Mouse (Mus musculus): ENCODE measurements at regions not wholly inside any gene's neighbourhood (a gene's known extent, or its start where the extent isn't known, plus 50 kb on each side); places are given as distances from the start of the nearest gene placed in this dataset.
A peak's percentile ranks its signal among the peaks of the same experiment; 100 is the strongest.

- no peaks in the 10 kb centered on the region for H3K79me3 ChIP-seq (ENCODE audit: low read depth)
- H3K27me3 ChIP-seq (ENCODE audit: control insufficient read depth, insufficient read depth, insufficient read length): no peaks in the 10 kb centered on the region
- no peaks in the 10 kb centered on the region for H3K36me3 ChIP-seq (ENCODE audit: control insufficient read depth, insufficient read depth)
- H3ac ChIP-seq (ENCODE audit: control insufficient read depth, insufficient read length, low read depth): no peak overlapping the region
- no peaks in the 10 kb centered on the region for H3K79me2 ChIP-seq (ENCODE audit: control insufficient read depth, insufficient read depth)
- TF ChIP-seq CEBPB (IDR thresholded peaks at IDR 0.05; ENCODE audit: low read depth) (no peak), MYOD1 (IDR thresholded peaks at IDR 0.05; ENCODE audit: control insufficient read depth, insufficient read length, low read depth) (no peak), FOSL1 (IDR thresholded peaks at IDR 0.05; ENCODE audit: insufficient read depth, low read length, poor library complexity, severe bottlenecking) (no peak), MAX (IDR thresholded peaks at IDR 0.05) (no peak), USF1 (IDR thresholded peaks at IDR 0.05; ENCODE audit: low read depth) (no peak), CTCF (IDR thresholded peaks at IDR 0.05; ENCODE audit: control insufficient read depth, insufficient read depth, insufficient read length) (no peak), MYOG (IDR thresholded peaks at IDR 0.05; ENCODE audit: control insufficient read depth, extremely low read depth, insufficient read length) (no peak)
- no peak overlapping the region for H3K4me3 ChIP-seq (ENCODE audit: insufficient read depth, poor library complexity, severe bottlenecking)
Observed at GRCm38 (mm10) chr2:115131746-115132145, 449.8 kb upstream of the BC052040 start.

GRCm38 (mm10) chr2:115132165-115132592 is 449.3 kb upstream of the BC052040 start:
- no peaks in the 10 kb centered on the region for H3K79me2 ChIP-seq (ENCODE audit: control insufficient read depth, insufficient read depth)
- H3K79me3 ChIP-seq (ENCODE audit: low read depth): no peaks in the 10 kb centered on the region
- no peaks in the 10 kb centered on the region for H3K36me3 ChIP-seq (ENCODE audit: control insufficient read depth, insufficient read depth)
- H3ac ChIP-seq (ENCODE audit: control insufficient read depth, insufficient read length, low read depth): no peak overlapping the region
- no peaks in the 10 kb centered on the region for H3K27me3 ChIP-seq (ENCODE audit: control insufficient read depth, insufficient read depth, insufficient read length)
- H3K4me3 ChIP-seq (ENCODE audit: insufficient read depth, poor library complexity, severe bottlenecking): no peak overlapping the region
- TF ChIP-seq MAX (IDR thresholded peaks at IDR 0.05) (no peak), MYOG (IDR thresholded peaks at IDR 0.05; ENCODE audit: control insufficient read depth, extremely low read depth, insufficient read length) (no peak), FOSL1 (IDR thresholded peaks at IDR 0.05; ENCODE audit: insufficient read depth, low read length, poor library complexity, severe bottlenecking) (no peak), MYOD1 (IDR thresholded peaks at IDR 0.05; ENCODE audit: control insufficient read depth, insufficient read length, low read depth) (no peak), USF1 (IDR thresholded peaks at IDR 0.05; ENCODE audit: low read depth) (no peak), CEBPB (IDR thresholded peaks at IDR 0.05; ENCODE audit: low read depth) (no peak), CTCF (IDR thresholded peaks at IDR 0.05; ENCODE audit: control insufficient read depth, insufficient read depth, insufficient read length) (no peak)

GRCm38 (mm10) chr2:115141416-115141815 is 440.1 kb upstream of the BC052040 start:
- H3K4me3 ChIP-seq (ENCODE audit: insufficient read depth, poor library complexity, severe bottlenecking): no peak overlapping the region
- TF ChIP-seq MYOD1 (IDR thresholded peaks at IDR 0.05; ENCODE audit: control insufficient read depth, insufficient read length, low read depth): no peak
- no peak for TF ChIP-seq CTCF (IDR thresholded peaks at IDR 0.05; ENCODE audit: control insufficient read depth, insufficient read depth, insufficient read length)
- TF ChIP-seq CEBPB (IDR thresholded peaks at IDR 0.05; ENCODE audit: low read depth): no peak
- TF ChIP-seq MAX (IDR thresholded peaks at IDR 0.05): no peak
- TF ChIP-seq FOSL1 (IDR thresholded peaks at IDR 0.05; ENCODE audit: insufficient read depth, low read length, poor library complexity, severe bottlenecking): no peak
- TF ChIP-seq USF1 (IDR thresholded peaks at IDR 0.05; ENCODE audit: low read depth): no peak
- no peaks in the 10 kb centered on the region for H3K79me2 ChIP-seq (ENCODE audit: control insufficient read depth, insufficient read depth)
- H3K79me3 ChIP-seq (ENCODE audit: low read depth): no peaks in the 10 kb centered on the region
- H3ac ChIP-seq (ENCODE audit: control insufficient read depth, insufficient read length, low read depth): no peak overlapping the region
- no peaks in the 10 kb centered on the region for H3K27me3 ChIP-seq (ENCODE audit: control insufficient read depth, insufficient read depth, insufficient read length)
- H3K36me3 ChIP-seq (ENCODE audit: control insufficient read depth, insufficient read depth): no peaks in the 10 kb centered on the region

GRCm38 (mm10) chr2:115172111-115172510 is 409.4 kb upstream of the BC052040 start:
- H3K4me3 ChIP-seq (ENCODE audit: insufficient read depth, poor library complexity, severe bottlenecking): no peak overlapping the region
- no peak overlapping the region for H3ac ChIP-seq (ENCODE audit: control insufficient read depth, insufficient read length, low read depth)
- H3K79me3 ChIP-seq (ENCODE audit: low read depth): no peaks in the 10 kb centered on the region
- no peaks in the 10 kb centered on the region for H3K79me2 ChIP-seq (ENCODE audit: control insufficient read depth, insufficient read depth)
- TF ChIP-seq MAX (IDR thresholded peaks at IDR 0.05): no peak
- peak; percentile 14 for TF ChIP-seq FOSL1 (IDR thresholded peaks at IDR 0.05; ENCODE audit: insufficient read depth, low read length, poor library complexity, severe bottlenecking)
- H3K36me3 ChIP-seq (ENCODE audit: control insufficient read depth, insufficient read depth): no peaks in the 10 kb centered on the region
- H3K27me3 ChIP-seq (ENCODE audit: control insufficient read depth, insufficient read depth, insufficient read length): no peaks in the 10 kb centered on the region

GRCm38 (mm10) chr2:115177076-115177475 is 404.4 kb upstream of the BC052040 start:
- TF ChIP-seq USF1 (IDR thresholded peaks at IDR 0.05; ENCODE audit: low read depth) (no peak), MAX (IDR thresholded peaks at IDR 0.05) (no peak), MYOG (IDR thresholded peaks at IDR 0.05; ENCODE audit: control insufficient read depth, extremely low read depth, insufficient read length) (no peak), CEBPB (IDR thresholded peaks at IDR 0.05; ENCODE audit: low read depth) (no peak), MYOD1 (IDR thresholded peaks at IDR 0.05; ENCODE audit: control insufficient read depth, insufficient read length, low read depth) (no peak)
- Histone ChIP-seq H3K36me3 (ENCODE audit: control insufficient read depth, insufficient read depth) (no peaks in the 10 kb centered on the region), H3K79me3 (ENCODE audit: low read depth) (no peaks in the 10 kb centered on the region), H3K4me3 (ENCODE audit: insufficient read depth, poor library complexity, severe bottlenecking) (no peak overlapping the region), H3K79me2 (ENCODE audit: control insufficient read depth, insufficient read depth) (no peaks in the 10 kb centered on the region), H3ac (ENCODE audit: control insufficient read depth, insufficient read length, low read depth) (no peak overlapping the region), H3K27me3 (ENCODE audit: control insufficient read depth, insufficient read depth, insufficient read length) (no peaks in the 10 kb centered on the region)

- no peak for TF ChIP-seq FOSL1 (IDR thresholded peaks at IDR 0.05; ENCODE audit: insufficient read depth, low read length, poor library complexity, severe bottlenecking)
- no peak for TF ChIP-seq MYOG (IDR thresholded peaks at IDR 0.05; ENCODE audit: control insufficient read depth, extremely low read depth, insufficient read length)
- no peak for TF ChIP-seq USF1 (IDR thresholded peaks at IDR 0.05; ENCODE audit: low read depth)
- TF ChIP-seq MYOD1 (IDR thresholded peaks at IDR 0.05; ENCODE audit: control insufficient read depth, insufficient read length, low read depth): no peak
- TF ChIP-seq CTCF (IDR thresholded peaks at IDR 0.05; ENCODE audit: control insufficient read depth, insufficient read depth, insufficient read length): no peak
- TF ChIP-seq CEBPB (IDR thresholded peaks at IDR 0.05; ENCODE audit: low read depth): no peak
- no peak for TF ChIP-seq MAX (IDR thresholded peaks at IDR 0.05)
- Histone ChIP-seq H3K79me3 (ENCODE audit: low read depth) (no peaks in the 10 kb centered on the region), H3K27me3 (ENCODE audit: control insufficient read depth, insufficient read depth, insufficient read length) (no peaks in the 10 kb centered on the region), H3K4me3 (ENCODE audit: insufficient read depth, poor library complexity, severe bottlenecking) (no peak overlapping the region), H3K36me3 (ENCODE audit: control insufficient read depth, insufficient read depth) (no peaks in the 10 kb centered on the region), H3K79me2 (ENCODE audit: control insufficient read depth, insufficient read depth) (no peaks in the 10 kb centered on the region), H3ac (ENCODE audit: control insufficient read depth, insufficient read length, low read depth) (no peak overlapping the region)
Observed at GRCm38 (mm10) chr2:115177896-115178295, 403.6 kb upstream of the BC052040 start.

Measured in C2C12 (cell line).